Mouse (Mus musculus) kidney, adult 9 months (tissue): ENCODE measurements at regions not wholly inside any gene's neighbourhood (a gene's known extent, or its start where the extent isn't known, plus 50 kb on each side); places are given as distances from the start of the nearest gene placed in this dataset.
A peak's percentile ranks its signal among the peaks of the same experiment; 100 is the strongest.

Experiments used
- DNase-seq: peaks from one replicate; pipeline ENCODE4 v3.0.0; 2022

DNA sequence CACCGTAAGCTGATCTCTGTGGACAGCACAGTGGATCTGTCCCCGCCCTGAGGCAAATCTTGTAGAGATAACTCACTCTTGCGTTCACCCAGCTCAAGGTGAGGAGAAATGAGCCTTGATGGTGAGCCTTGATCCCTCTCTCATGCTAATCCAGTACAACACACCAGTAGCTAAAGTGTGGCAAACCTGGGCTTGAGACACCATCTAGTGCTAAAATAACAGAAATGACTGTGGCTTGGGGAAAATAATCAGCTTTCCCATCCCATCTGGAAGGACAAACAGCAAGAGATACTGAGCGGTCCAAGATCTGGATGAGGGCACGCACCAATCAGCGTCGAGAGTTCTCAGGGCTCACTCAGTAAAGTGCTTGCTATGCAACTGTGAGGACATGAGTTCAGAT lies 50.9 kb upstream of the Cbln4 start:
- DNase-seq: no peak

DNA sequence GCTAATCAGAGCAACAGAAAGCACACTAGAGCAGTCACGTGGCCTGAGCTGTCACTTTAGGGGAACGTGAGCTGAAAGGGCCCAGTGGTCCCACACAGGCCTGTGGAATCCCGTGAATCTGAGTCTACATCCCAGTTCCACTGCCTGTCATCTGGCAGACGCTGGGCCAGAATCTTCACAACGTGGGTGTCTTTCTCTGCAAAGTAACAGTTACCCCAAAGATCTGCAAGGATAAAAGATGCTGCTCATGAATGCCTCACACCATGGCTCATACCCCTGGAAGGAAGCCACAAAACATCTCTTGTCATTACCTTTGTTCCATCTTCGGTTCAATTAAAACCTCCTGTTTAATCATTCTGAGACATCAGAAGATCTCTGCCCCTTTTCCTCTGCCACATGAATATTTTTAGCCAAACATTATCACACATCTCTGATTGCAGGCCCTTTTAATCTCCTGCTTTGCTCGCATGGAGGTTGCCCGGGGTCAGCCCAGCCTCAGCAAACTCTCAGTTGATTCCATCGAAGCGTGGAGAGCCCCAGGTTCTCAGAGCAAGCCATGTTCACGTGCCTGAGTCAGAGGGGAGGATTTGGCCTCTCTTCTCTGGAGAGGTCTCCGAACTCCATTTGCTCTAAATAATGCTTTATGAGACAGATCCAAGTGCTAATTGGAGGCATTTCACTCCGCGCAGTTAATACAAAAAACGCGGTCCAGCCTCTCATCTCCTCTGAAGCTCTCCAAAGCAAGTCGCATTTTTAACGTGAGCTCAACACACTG lies 60.8 kb upstream of the Cbln4 start:
- DNase-seq: peak; percentile 27

DNA sequence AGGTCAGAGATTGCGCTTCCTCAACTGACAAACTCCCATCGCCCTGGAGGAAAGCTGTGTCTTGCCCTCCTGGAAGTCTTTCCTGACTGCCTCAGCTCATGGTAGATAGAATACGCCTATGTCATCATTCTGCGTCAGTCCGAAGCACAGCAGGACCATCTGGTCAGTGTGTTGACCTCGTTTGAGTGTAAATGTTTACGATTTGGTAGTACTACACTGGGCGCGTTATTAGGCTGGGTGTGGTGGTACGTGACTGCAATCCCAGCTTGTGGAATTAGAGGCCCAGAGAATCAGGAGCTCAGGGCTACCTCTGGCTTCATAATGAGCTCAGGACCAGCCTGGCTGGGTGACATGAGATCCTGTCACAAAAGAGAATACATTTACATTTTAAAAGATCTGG lies 62.0 kb upstream of the Cbln4 start:
- DNase-seq: no peak

DNA sequence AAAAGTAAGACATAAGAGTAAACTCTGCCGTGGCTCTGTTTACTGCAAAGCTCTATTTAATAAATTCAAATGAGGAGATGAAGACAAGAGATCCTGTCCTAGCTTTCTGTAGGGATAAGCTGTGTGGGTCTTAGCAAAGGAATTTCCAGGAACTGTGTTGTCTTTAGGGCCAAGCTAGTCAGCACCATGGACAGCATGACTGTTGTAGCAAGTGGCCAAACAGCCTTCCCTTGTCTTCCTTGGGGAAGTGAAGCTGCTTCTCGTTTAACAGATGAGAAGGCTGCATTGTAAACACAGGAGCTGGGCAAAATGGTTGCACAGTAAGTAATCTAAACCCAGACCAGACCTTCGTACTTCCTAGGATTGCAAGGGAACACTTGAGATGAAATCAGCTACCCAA lies 67.4 kb upstream of the Cbln4 start:
- DNase-seq: peak; percentile 2

DNA sequence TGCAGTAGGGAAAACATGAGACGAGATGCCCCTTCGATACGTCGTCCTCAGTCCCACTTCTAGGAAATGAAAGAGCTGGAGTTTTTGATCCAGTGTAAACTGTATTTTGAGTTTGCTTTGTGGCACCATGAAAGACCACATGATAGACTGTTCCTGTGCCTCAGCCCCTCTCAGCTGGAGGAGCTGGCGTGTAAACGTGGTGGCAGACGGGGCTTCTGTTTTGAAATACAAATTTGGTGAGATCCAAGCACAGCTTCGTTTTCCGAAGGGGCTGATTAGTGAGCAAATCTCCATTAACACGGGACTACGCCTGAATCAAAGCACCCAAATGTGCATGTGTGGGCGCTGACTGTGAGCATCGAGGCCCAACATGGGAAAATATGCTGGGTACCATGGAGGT lies 70.4 kb upstream of the Cbln4 start:
- no peak for DNase-seq

DNA sequence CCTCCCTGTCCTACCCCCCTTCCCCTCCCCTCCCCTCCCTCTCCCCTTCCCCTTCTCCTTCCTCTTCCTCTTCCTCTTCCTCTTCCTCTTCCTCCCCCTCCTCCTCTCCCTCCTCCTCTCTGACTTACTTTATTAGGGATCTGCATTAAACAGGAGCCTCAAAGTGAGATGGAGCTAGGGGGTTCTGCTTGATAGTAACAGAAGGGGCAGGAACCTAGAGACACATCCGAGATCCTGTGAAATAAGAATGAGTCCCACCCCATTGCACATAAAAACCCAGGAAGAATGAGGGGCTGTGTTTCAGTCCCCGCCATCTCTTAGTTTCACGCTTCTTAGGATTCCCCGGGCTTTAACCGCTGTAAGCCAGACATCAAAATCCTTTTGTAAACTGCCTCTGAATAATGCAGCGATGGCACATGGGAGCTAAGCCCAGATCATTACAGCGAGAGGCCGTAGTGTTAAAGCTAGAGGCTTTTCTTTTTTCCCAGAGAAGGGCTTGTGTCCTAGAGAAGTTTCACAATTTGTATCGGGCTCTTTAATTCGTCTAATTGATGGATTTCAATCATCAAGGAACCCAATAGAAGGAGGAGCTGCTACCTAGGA lies 72.4 kb upstream of the Cbln4 start:
- DNase-seq: no peak

DNA sequence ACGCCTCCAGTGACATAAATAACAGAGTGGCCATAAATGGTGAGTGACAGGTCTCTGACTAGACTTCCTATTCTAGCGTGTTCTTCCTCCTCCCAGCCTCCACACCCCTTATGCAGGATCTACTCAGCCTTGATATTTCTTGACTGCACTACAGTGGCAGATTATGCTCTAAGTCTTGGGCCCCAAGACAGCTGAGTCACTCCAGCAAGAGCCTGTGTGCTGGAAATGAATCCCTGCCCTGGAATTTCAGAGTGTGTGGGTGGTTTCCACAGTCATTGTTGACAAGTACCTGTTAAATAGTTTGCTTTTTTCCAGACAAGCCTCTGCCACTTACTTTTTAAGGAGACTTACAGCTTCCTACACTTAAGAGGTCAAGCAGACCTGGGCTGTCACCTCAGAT lies 84.3 kb upstream of the Cbln4 start:
- DNase-seq: no peak

DNA sequence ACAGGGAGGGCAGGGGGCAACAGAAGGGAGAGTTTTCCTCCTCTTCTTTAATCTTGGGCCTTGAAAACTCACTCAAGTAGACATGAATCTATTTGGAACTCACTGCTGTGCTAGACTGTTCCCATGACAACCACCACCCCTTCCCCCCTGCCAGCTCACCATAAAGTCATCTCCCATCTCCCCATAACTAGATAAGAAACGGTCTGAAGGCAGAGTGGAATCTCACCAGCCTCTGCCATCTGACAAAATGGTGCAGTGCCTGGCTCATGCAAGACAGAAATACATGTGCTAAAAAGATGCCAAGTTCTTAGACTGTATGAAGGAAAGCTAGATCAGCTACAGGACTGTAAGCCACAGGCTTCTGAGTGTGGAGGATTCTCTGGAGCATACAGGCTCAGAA lies 88.0 kb upstream of the Cbln4 start:
- DNase-seq: no peak

DNA sequence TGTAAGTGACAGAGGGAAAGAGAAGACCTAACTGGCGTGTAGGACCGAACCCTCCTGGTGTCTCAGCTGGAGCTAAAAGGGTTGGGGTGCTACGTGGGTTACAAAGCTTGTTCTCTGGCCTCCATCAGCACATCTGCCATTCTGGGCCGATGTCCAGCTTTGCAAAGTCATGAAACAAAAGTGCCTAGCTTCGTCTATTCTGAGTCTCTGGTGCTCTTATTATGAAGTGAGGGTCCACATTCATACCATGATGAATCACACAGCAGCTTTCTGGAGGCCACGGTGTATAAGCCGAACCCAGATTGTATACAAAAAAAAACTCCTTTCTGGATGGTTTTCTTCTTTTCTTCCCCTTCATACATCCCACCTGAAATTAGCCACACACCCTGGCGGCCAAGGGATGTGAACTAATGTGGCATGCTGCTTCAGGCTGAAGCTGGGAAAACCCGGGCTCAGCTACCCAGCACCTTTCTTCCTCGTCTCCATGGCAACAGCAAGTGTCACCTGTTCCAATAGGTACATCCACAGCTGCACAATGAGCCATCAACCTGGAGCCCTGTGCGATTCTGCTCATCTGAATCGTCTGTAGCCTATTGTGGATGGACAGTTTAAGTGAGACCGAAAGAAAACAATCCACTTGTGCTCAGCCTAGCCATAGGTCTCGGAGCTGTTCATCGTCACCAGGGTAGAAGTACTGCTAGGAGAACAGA lies 89.5 kb upstream of the Cbln4 start:
- DNase-seq: no peak

DNA sequence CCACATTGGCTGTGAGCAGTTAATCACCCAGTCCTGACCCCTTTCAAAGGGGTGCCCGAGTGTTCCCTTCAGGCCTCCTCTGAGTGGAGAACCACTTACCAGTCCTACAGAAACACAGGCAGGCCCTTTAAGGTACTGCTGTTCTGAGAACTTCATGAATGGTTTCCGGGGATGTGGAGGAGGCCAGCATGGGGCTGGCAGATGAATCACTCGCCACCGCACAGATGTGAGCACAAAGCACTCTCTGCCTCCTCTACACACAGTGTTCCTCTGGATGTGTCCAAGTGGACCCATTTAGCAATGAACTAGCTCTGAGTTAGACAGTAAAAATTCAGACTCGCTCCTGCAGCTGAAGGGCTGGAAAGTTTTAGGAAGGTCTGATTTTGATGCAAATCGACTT lies 96.8 kb upstream of the Cbln4 start:
- DNase-seq: no peak

DNA sequence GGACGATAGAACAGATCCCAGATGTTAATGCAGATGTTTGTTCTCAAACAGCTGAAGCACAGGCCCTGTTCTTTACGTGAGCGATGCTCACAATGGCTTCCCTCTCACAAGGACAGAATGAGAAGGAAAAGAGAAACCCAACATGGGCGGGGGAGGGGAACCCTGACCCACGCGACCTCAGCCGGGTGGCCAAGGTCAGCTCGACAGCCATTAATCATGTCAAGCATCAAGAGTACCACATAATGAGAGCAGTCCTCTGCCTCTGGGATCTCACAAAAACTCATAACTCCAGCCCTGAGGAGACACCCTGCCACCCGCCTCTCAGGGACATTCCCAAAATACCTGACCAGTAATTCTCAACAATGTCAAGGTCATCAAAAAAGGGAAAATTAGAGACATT lies 100.0 kb upstream of the Cbln4 start:
- no peak for DNase-seq

DNA sequence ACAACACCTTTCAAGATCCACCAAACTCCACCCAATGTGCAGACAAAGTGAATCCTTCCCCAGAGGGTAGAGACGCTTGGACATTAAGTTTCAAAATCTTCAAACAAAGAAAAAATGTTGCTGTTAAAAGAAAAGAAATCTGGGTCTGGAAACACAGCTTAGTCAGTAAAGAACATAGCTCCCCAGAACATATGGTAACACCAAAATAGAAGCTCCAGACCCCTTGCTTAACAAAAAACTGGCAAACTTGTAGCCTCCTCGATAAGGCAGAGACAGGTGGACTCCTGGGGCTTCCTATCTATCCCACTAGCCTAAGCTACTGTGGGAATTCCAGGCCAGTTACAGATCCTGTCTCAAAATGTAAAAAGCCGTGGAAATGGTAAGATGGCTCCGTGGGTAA lies 99.6 kb upstream of the Mc3r start:
- no peak for DNase-seq

DNA sequence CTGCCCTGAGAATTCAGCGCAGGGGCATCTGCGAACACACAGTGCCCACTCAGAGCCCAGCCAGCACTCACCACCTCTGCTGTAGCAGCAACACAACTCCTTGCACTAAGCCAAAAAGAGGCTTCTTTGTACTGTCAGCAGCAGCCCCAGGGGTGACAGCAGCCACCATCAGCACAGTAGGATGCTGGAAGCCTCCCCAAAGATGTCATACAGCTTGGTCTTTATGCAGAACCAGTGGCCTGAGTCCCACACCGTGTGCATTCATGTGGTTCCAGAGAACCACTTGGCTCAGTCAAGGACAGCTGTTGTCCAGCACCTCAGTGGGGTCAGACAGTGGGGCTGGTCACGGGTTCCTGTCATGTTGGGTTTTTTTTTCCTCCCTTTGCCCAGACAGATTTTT lies 98.6 kb upstream of the Mc3r start:
- no peak for DNase-seq

DNA sequence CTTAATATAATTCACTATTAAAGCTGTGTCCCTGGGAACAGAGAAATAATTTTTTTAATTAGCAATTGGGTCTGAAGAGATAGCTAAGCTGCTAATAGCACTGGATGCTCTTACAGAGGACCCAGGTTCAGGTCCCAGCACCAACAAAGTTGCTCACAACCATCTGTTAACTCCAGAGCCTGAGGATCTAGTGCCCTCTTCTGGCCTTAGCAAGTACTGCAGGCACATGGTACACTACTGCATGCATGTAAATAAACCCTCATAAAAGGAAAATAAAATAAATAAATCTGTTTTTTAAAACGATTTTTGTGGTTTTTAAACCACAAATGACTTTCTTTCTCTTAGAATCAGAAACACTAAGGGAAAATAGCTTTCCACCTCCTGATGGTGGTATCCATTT lies 97.4 kb upstream of the Mc3r start:
- DNase-seq: no peak

DNA sequence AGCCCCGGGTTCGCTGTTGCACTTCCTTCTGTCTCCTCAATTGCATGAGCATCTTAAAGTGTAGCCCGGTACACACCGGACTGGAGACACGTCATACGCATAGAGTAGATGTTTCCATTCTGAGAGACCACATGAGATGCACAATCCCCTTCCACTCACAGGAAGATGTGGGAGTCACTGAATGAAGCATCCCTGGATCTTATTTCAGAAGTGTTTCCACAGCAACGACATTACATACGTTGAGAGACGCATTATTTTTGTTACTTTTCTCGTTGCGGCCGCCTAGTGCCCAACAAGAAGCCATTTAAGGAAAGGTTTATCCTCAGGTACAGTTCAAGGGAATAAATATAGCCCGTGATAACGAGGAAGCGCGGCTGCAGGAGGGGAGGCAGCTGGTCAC lies 88.4 kb upstream of the Mc3r start:
- DNase-seq: no peak

DNA sequence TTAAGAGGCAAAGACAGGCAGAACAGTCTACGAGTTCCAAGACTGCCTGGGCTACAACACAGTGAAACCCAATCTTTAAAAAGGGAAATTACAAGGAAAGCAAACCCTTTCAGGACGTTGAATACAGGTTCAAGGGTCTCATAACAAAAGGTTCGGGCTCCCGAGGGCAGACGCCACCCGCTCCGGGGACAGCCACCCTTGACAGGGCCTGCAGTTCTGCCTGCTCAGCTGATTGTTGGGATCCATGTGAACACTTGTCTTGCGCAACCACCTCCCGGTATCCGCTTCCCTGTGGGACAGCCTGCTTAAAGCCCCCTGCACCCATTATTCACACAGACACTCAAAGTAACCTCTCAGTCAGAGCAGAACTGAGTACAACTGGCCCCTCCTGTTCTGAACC lies 70.9 kb upstream of the Mc3r start:
- DNase-seq: no peak

DNA sequence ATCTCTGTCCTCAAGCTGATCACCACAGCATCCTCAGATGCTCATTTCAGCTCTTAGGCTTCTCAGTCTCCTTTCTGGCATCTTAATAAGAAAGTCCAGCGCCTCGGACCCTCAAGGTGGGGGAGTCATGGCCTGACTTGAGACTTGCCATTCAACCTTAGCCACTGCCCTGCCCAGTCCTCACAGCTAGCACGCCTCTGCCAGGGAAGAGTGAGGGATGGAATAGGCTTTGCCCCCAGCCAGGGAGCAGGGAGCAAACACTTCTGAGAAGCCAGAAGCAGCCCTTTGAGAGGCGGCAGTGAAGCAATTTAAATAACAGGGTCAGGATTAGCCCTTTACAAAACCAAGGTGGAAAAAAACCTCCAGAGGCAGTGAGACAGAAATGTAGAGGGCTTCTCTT lies 69.0 kb upstream of the Mc3r start:
- DNase-seq: no peak

DNA sequence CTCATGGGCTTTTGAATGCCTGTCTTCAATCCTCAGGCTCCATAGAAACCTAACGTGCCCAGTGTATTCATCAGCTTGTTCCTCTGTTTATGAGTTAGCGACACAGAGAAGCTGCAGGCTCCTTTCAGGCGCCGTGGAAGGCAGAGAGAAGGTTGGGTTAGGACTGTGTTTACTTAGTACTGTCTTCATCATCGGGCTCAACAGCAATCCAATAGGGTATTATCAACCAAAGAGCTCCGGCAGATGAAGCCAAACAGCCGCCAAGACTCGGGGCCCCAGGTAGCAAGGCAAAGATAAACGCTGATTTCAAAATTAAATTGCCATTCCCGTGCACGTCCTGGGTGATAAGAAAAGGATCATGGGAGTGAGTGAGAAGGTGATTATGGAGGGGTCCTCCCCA lies 50.5 kb upstream of the Mc3r start:
- no peak for DNase-seq
